Mouse (Mus musculus): Measurements from ENCODE around the gene Nek8.
A peak's percentile ranks its signal among the peaks of the same experiment; 100 is the strongest.
"Not testable (repeated sequence)": the region's sequence is repeated elsewhere in the genome, so short reads cannot be mapped to it uniquely, and the experiment has no call there.

The Nek8 gene

DNA sequence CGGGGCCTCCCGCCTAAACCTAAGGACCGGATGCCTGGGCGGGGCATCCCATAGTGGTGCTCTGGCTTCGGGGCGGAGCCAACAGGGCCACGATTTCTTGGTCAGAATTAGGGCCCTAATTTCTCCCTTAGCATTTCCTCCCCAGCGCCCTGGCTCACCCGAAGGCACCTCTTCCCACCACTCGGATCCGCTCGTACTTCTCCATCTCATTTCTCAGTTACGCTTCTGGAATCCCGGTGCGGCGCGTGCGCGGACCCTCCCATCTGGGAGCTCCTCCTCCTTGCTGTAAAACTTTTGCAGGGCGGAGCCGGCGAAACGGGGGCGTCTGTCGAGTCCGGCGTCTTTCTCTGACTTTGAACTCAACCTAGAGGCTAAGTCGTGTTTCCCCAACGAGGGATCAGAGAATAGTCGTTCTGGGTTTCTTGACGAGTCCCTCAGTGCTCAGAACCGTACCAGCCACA lies at the start of gene Nek8, which contains the start of gene Tlcd1:
Gene Nek8, minus strand, starts transcription at position 274 of the 461 bp plus-strand sequence.
Gene Tlcd1, plus strand, starts transcription at position 310 of the 461 bp plus-strand sequence.
- DNase-seq (ENCODE audit: extremely low read depth, low read depth), result peak; percentile 72

DNA sequence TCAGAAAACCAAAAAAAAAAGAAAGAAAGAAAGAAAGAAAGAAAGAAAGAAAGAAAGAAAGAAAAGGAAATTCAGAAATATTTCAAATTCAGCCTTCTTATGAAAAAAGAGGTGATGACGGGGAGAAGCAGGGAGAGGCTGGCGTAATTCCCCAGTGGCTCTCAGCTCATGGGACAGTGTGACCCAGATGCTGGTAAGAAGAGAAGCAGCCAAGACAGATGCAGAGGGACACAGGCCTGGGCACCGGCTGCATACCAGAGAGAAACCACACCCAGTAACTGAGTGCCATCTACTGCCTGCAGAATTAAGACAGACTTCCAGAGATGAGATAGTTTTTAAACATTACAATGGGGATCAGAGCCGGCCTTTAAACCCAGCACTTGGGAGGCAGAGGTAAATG lies 47.1 kb upstream of the Nek8 start:
- DNase-seq (ENCODE audit: extremely low read depth, low read depth), result no peak

DNA sequence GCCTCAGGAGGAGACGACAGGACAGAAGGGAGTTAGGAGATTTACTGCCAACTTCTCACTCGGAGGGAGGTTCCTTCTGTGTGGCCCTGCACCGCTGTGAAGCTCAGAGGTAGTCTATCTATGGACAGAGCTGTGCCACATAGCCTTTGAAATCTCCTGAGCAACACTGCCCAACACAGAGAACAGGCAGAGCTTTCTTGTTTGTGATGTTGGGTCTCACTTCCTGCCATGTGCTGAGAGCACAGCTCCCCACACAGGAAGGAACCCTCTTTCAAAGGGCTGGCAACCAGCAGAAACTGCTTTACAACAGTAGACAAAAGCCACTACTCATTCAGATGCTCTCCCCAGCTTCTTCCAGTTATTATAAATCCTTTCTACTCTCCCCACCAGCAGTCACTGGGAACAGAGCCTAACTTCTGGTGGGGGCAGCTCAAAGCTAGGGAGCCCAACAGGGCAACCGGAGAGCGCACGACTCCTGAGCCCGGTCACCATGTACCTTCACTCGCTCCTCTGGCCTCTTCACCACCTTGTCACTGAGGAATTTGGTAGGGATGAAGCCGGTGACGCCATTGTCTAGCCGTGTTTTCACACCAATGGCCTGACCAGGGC lies 39.3 kb upstream of the Nek8 start:
- DNase-seq (ENCODE audit: extremely low read depth, low read depth), result no peak

DNA sequence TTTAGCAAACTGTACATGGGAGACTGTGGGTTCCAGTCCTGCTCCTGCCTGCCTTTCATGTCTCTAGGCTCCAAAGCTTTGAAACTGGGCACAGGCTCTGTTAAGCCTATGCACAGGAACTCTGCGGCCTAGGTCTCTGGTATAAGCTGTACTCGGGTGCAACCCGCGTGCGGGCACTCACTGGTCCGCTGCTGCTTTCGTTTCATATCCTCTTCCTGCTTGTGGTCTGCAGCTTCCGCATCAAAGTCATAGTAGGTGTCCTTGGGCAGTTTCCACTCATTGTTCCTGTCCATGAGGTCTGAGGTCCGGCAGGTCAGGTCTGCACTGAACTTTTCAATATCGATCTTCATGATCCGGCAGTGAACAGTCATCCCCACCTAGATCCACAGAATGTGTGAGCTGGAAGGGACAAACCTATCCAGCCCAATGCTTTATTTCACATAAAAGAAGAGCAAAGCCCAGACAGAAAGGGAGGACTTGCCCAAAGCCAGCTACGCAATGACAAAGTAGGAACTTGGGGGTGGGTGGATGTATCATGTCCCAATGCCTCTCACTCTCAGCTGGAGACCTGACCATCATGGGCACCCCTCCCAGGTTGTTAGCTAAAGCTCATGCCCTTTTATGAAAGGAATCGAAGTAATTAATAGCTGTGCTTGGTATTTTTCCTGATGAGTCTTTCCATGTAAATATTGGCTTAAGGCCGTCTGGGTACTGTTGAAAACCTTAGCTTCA lies 36.8 kb upstream of the Nek8 start:
- no peak for DNase-seq (ENCODE audit: extremely low read depth, low read depth)

DNA sequence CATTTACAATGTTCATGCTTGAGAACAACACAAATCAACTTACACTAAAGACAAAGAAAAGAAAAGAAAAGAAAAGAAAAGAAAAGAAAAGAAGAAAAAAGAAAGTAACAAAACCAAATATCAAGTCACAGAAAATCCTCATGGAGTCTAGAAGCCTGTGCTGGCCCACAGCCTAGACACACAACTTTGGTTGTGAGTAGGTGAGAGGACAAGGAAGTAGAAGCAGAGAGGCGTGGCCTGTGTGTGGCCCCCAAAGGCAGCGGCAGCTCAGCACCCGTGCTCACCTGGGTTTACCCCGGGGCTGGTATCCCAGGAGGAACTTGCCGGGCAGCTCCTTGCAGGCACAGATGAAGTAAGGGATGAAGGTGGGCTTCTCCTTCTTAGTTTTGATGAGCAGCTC lies 35.0 kb upstream of the Nek8 start:
- DNase-seq (ENCODE audit: extremely low read depth, low read depth), result no peak

DNA sequence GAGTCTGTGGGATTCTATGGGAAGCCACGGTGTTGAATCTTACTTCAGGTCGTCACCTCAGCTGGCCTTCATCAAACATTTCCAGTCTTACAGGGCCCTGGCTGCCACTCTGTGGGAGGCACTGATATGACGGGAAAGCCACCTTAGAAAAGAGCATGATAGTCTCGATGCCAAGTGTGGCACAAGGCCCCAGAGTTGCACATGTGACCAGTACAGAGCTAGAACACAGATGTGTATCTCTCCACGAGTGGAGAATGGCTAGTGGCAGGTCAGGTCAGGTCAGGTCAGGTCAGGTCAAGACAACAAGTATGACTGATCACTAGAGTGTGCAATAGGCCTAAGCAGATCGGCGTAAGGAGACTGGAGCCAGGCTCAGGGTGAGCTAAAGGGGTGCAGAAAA lies 34.1 kb upstream of the Nek8 start:
- DNase-seq (ENCODE audit: extremely low read depth, low read depth), result no peak

DNA sequence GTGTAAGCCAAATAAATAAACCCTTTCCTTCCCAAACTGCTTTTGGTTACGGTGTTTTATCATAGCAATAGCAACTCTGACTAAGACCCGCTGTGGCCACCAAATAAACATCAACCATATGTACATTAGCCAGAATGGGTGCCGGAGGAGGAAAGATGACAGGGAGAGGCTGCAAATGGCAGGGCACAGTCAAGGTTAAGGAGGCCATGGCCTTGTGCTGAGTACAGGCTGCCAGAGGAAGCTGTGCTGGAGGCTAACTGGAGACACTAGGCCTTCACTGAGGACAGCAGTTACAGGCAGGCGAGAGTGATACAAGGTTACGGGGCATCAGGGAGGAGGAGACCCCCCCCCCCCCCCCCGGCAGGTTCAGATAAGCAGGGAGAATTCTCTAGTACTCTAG lies 33.4 kb upstream of the Nek8 start:
- no peak for DNase-seq (ENCODE audit: extremely low read depth, low read depth)

DNA sequence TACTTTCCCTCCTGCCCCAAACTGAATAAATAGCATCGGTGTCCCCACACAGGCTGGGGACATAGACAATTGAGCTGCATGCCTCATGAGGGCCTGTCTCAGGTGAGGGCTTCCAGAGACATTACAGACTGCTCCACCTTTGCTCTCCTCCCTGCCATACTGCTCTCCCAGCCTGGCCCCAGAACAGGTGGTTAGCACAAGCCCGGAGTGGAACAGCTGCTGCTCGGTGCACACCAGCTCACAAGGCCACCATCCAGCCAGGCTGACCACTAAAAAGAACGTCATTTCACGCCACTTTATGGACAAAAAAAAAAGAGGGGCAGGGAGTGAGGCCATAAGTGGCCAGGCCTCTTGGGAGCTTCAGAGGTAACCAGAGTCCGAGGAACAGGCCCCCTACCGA lies 30.7 kb upstream of the Nek8 start:
- DNase-seq (ENCODE audit: extremely low read depth, low read depth), result no peak

DNA sequence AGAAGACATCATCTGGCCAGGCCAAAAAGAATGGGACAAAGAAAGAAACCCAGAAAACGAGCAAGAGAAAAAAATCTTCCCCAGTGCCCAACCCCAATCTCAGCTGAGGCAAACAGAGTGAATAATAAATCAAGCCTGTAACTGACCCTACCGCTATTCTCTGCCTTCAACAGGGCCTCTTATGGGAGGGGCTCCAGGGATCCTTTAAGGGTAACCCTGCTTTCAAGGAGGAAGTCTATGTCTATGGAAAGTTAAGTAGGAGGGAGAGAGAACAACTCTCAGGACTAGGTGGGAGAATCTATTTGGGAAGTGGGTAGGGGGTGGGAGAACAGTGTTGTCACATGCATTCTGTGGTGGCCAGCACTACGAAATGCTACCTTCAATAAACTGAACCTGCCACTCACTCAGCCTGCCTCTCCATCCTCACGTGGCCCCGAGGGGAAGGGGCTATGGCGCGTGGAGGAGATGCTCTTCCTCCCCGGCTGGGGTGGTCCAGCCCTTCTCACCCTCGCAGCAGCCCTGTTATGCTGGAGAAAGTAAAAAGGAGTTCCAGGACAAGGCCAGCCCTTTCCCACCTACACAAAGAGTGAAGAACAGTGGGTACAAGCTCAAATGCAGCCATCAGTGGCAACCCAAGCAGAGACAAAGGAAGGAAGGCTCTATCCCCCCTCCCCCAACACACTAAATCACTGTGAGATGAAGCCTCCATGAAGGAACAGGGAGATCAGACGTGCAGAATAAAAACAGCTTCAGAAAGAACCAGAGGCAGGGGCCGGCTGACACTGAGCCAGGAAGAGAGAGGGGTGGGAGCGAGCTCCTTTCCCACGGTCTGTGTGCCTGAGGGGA lies 29.1 kb upstream of the Nek8 start:
- no peak for DNase-seq (ENCODE audit: extremely low read depth, low read depth)

DNA sequence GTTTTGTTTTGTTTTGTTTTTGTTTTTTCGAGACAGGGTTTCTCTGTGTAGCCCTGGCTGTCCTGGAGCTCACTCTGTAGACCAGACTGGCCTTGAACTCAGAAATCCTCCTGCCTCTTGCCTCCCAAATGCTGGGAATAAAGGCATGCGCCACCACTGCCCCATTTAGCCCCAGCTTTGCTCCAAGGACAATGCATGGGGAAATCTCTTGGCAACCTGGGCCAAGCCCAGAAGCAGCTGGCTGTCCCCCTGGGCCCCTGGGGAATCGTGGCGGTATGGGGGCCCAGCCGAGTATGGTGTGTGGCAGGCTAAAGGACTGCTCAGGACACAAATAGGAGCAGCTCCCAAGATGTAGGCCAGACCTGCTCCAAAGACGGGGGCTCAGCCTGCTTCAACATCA lies 27.8 kb upstream of the Nek8 start:
- no peak for DNase-seq (ENCODE audit: extremely low read depth, low read depth)

DNA sequence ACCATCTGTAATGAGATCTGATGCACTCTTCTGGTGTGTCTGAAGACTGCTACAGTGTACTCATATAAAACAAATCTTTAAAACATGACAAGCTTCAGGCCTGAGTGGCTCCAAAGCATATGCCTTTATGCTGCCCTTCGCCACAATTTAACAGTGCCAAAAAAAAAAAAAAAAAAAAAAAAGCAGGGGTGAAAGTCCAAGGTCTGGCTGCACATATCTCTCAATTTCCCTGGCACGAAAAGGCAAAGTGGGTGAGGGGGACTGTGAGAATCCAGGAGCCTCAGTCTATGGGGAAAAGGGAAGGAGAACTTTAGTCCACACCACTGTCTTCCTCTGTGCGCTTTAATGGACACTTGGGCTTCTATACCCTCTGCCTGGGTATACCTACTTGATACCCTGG lies 25.9 kb upstream of the Nek8 start:
- DNase-seq (ENCODE audit: extremely low read depth, low read depth), result no peak

DNA sequence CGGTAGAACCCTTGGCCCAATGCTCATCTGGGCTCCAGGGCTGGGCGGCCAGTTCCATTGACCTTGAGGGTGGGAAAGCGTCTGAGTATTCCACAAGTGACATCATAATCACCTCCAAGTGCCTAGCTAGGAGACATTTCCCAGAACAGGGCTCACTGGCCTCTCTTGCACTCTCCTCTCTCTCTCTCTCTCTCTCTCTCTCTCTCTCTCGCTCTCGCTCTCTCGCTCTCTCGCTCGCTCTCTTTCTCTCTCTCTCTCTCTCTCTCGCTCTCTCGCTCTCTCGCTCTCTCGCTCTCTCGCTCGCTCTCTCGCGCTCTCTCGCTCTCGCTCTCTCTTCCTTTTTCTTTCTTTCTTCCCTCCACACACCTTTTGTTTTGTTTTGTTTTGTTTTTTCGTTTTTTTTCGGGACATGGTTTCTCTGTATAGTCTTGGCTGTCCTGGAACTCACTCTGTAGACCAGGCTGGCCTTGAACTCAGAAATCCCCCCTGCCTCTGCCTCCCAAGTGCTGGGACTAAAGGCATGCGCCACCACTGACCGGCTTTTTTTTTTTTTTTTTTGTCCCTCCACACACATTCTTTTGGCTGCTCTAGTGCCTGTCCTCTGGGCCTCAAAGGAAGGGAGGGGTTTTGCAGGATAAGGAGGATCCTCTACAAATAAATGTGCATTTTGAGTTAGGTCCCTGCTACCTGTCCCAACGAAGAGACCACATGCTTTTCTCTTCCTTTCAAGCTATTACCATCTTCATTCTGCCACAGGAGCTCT lies 18.8 kb upstream of the Nek8 start:
- no peak for DNase-seq (ENCODE audit: extremely low read depth, low read depth)

DNA sequence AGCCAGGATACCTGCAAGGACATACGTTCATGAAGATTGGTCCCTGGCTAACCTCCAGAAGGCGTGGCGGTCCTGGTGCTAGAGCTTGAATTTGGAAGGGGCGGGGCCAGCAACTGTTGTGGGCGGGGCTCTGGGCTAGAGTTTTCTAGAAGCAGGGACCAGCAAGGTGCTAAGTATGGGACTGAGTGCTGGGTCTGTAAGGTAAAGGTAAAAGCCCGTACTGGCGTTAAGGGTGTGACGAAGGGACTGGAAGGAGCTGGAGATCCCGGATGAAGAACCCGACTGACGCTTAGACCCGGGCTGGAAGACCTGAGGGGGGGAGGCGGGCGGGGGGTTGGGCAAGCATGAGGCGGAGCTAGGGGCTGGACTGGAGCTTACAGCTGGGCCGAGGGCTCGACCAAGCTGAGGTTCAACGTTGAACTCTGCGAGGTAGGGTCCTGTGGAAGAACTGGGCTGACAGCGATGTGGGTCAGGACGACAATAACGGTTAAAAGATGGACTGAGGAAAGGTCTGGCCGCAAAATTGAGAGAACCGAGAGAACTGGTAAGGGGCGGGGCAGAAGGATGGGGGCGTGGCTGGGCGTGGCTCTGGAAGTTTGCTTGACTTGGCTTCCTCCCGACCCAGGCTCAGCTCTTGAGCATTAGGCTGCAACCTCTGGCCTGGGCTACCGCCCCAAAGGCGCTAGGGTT lies 18.1 kb upstream of the Nek8 start:
- DNase-seq (ENCODE audit: extremely low read depth, low read depth), result peak; percentile 59

DNA sequence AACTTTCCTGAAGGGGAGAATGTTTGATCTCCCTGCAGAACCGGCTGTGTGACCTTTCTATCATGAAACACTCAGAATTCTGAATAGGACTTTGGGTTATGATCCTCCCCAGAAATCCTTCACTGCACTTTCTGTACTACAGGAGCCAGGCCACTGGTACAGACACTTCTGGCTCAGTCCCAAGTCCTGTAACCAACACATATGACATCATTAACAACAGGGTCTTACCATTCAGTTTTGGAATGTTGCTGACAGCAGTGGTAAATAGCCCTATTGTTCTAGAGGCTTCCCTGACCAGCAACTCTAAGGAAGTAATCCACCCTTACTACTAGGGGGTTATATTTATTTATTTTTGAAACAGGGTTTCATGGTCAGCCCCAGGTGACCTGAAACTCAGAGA lies 16.6 kb upstream of the Nek8 start, which contains the start of gene Proca1:
Gene Proca1, plus strand, starts transcription at position 280 of the 400 bp plus-strand sequence.
- DNase-seq (ENCODE audit: extremely low read depth, low read depth), result no peak

DNA sequence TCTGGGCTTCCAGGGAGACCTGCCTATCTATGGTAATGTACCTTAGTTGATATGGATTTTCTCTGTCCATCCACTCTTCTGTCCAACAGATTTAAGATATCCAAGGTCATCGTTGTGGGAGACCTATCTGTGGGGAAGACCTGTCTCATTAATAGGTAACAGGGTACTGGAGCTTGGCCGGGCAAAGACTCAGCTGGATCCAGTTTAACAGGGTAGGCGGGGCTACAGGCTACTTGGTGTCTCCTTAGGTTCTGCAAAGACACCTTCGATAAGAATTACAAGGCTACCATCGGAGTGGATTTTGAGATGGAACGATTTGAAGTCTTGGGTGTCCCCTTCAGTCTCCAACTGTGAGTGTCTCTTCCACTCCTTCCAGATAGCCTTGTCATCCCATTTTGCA lies 13.6 kb upstream of the Nek8 start:
- no peak for DNase-seq (ENCODE audit: extremely low read depth, low read depth)

DNA sequence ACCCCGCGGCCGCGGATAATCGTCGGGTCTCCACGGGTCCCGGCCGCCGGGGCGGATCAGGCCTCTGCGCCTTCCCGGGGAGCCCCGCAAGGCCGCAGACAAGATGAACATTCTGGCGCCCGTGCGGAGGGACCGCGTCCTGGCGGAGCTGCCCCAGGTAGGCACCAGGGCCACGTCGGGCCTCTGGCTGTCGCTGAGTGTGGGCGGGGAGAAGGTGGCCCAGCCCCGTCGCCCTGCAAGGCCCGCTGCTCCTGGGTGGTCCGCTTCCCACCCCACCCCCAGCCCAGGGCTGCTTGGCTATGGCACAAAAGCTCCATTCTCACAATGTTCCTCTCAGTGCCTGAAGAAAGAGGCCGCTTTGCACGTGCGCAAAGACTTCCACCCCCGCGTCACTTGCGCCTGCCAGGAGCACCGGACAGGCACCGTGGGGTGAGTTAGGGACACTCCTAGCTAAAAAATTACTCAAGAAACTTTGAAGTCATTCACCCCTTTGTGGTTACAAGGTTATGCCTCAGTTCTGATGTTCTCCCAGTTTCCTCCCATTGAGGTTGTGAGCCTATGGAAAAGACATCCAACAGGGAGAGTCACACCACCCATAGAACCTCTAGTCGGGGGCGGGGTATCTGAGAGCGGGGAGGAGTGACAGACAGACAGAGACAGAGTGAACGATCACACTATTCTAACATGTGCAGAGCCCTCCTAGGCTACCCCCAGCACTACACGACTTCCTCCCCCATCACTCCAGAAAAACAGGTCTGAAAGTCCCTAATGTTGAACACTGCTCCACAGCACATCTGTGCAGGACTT lies 13.0 kb upstream of the Nek8 start:
- DNase-seq (ENCODE audit: extremely low read depth, low read depth), result no peak

DNA sequence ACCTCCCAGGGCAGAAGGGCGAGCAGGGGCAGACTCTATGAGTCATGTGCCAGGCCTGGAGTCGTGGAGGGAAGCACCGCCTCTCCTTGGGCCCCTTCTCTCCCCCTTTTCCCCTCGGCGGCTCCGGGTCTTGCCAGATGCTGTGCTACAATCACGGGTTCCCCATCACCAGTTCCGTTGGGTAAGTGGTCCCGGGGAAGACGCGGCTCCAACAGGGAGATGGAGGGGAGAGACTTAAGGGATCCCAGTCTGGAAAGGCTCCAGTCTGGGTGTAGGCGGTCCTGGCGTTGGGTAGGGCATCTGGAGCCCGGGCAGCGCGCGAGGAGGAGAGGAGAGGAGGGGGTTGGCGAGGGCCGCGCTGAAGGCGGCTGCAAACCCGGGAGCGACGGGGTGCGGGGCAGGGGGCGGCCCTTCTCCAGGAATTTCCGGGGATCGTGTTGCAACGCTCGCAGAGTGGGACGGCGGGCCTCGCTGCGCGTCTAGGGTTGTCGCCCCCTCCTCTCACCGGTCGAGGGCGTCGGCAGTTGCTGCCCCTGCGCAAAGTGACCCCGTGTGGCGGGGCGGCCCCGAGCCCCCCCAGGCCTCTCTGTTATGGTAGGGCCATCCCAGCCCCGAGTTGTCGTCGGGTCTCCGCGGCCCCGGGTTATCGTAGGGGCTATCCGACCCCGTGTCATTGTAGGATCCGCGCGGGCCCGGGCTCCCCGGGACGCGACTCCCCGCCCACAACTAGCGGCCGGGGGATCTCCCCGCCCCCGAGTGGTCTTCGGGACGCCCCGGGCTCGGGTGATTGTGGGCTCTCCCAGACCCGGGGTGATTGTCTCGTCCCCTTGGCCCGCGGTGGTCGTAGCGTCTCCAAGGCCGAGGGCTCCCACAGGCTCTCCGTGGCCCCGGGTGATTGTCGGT lies 12.1 kb upstream of the Nek8 start, which contains the start of gene Rab34:
Gene Rab34, plus strand, starts transcription at position 100 of the 903 bp plus-strand sequence.
- no peak for DNase-seq (ENCODE audit: extremely low read depth, low read depth)

DNA sequence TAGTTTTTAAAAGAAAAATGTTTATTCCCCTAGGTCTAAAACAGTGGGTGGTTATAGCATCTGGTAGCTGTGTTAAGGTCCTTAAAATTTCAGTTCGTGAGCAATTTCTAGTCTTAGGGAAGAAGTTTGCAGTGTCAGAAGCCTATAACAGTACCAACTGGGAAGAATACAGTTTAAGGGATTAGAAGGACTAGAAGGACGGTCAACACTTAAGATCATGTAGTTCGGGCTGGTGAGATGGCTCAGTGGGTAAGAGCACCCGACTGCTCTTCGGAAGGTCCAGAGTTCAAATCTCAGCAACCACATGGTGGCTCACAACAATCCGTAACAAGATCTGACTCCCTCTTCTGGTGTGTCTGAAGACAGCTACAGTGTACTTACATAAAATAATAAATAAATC lies 8.2 kb upstream of the Nek8 start:
- not testable (repeated sequence) for DNase-seq (ENCODE audit: extremely low read depth, low read depth)

Measured in MEL-GATA-1-ER (cell line).